In genomic region chr1:34103176-34103575, GRCm38 (mm10) we compare ENCODE assay signal across 12 mouse cellular contexts.
DNase-seq lines count a peak whose midpoint lies in the region; ATAC-seq and TF ChIP-seq lines count a peak whose summit lies in the region.
"Had no signal": no experiment of that assay in that cellular context is flagged by ENCODE, and none has a peak within 500 bp of the region (broad histone marks: within the 10 kb centered on the region; RNA-seq: fewer than 3 reads in every experiment).

No protein-coding gene starts in this region.

- in situ Hi-C loops in ES-E14 (cut with MboI; ENCODE audit: low sequenced_read_pairs in 2 of 2, unreplicated experiment in 2 of 2) = no loop called here

- no peak for TF ChIP-seq CTCF in gastrocnemius, adult 2 months (IDR thresholded peaks at IDR 0.05)

- 0 out of 2 replicates have a peak, but pooled peaks cover 2% of the 10 kb centered on the region for H3K9me3 ChIP-seq in kidney, embryonic 14.5 days (ENCODE audit: control insufficient read depth, low read length)
- H3K9me3 ChIP-seq in ES-E14 (ENCODE audit: control insufficient read depth, insufficient read depth, low read depth, low read length) = no peaks in the 10 kb centered on the region
- H3K9me3 ChIP-seq in limb, embryonic 10.5 days (replicated peaks) = no peaks in the 10 kb centered on the region

- H3K4me2 ChIP-seq in kidney, embryonic 14.5 days (replicated peaks; ENCODE audit: low read depth, low read length) = no peak overlapping the region

- no peaks in the 10 kb centered on the region for H3K36me3 ChIP-seq in kidney, embryonic 14.5 days (ENCODE audit: control insufficient read depth, insufficient read depth, low read length)
- H3K36me3 ChIP-seq in ES-E14 (ENCODE audit: control insufficient read depth, insufficient read depth, low read length, poor library complexity, severe bottlenecking) = peaks cover 2% of the 10 kb centered on the region; the same call in 1 of the 2 replicates
- H3K36me3 ChIP-seq in limb, embryonic 10.5 days = no peaks in the 10 kb centered on the region; the same call in 1 of the 2 replicates

- 76% methylated on average over 3 of the region's 3 CpGs for WGBS in kidney, embryonic 14.5 days
- 78% methylated on average over 3 of the region's 3 CpGs for WGBS in limb, embryonic 10.5 days

- intact Hi-C loops in gastrocnemius, adult 2 months (cut with DNase I) = no loop called here

- no peak for ATAC-seq in kidney, embryonic 14.5 days (ENCODE audit: low FRiP score, low TSS enrichment)
- ATAC-seq: CD4-positive, CD25-positive, alpha-beta regulatory T cell, adult 4 months had no signal

- H3K4me3 ChIP-seq in gastrocnemius, adult 2 months = no peak overlapping the region
- no peak overlapping the region for H3K4me3 ChIP-seq in kidney, embryonic 14.5 days (ENCODE audit: low read length)
- H3K4me3 ChIP-seq in ES-E14 (ENCODE audit: insufficient read depth in 1 of 2, low read depth in 1 of 2, low read length in 2 of 2, poor library complexity in 1 of 2, severe bottlenecking in 1 of 2) = peak overlapping the region; percentile 28 to 49
- H3K4me3 ChIP-seq in limb, embryonic 10.5 days = no peak overlapping the region

- H3K27me3 ChIP-seq in kidney, embryonic 14.5 days (ENCODE audit: control insufficient read depth, insufficient read depth, low read length) = no peaks in the 10 kb centered on the region
- H3K27me3 ChIP-seq in limb, embryonic 10.5 days (ENCODE audit: low read depth, poor library complexity, severe bottlenecking) = no peaks in the 10 kb centered on the region

- H3K9ac ChIP-seq in kidney, embryonic 14.5 days (ENCODE audit: low read depth, low read length) = no peak overlapping the region
- peak overlapping the region; percentile 44; the same call in 1 of the 2 replicates for H3K9ac ChIP-seq in ES-E14 (ENCODE audit: insufficient read depth, low read depth, low read length, poor library complexity, severe bottlenecking)

- H3K4me1 ChIP-seq in kidney, embryonic 14.5 days (ENCODE audit: control insufficient read depth, insufficient read depth, low read length) = peaks cover 26% of the 10 kb centered on the region
- peaks cover 10 to 20% of the 10 kb centered on the region in 2 experiments for H3K4me1 ChIP-seq in ES-E14 (ENCODE audit: control insufficient read depth in 2 of 2, insufficient read depth in 2 of 2, low read length in 2 of 2, poor library complexity in 1 of 2)
- H3K4me1 ChIP-seq in limb, embryonic 10.5 days = peaks cover 32% of the 10 kb centered on the region

- no peak for DNase-seq in gastrocnemius, adult 2 months
- DNase-seq in gastrocnemius, postnatal 4 days (ENCODE audit: low spot score in 2 of 2) = no peak
- DNase-seq in kidney, adult 18-20 months = no peak
- DNase-seq in ES-E14 (ENCODE audit: low read depth, low spot score) = peak; percentile 78
- DNase-seq in limb, embryonic 10.5 days (ENCODE audit: low spot score) = no peak
- DNase-seq in spleen, postnatal 36 days (ENCODE audit: low spot score in 2 of 2) = no peak
- no peak for DNase-seq in frontal cortex, adult 2 months (ENCODE audit: extremely low spot score in 1 of 2, low spot score in 1 of 2)
- DNase-seq: adrenal gland, postnatal 25 days; cerebellum, adult 9-11 months had no signal

- H3K27ac ChIP-seq in gastrocnemius, adult 2 months = peak overlapping the region; percentile 52; the same call in 1 of the 2 replicates
- H3K27ac ChIP-seq in kidney, embryonic 14.5 days (ENCODE audit: low read depth, low read length) = peak overlapping the region; percentile 51; the same call in 1 of the 2 replicates
- peak overlapping the region; percentile 94 for H3K27ac ChIP-seq in ES-E14 (ENCODE audit: insufficient read depth, low read depth, low read length, poor library complexity, severe bottlenecking)
- H3K27ac ChIP-seq in limb, embryonic 10.5 days = peak overlapping the region; percentile 40; the same call in 1 of the 2 replicates
- H3K27ac ChIP-seq: macrophage had no signal

TF ChIP-seq in ES-E14, 5 proteins besides CTCF, POLR2A, EP300 and RAD21:
- 0 out of 2 replicates have a peak, but pooled peaks have one; percentile 1 for TF ChIP-seq CHD2 (IDR thresholded peaks at IDR 0.05; ENCODE audit: low read depth, low read length)
- 0 out of 2 replicates have a peak, but pooled peaks have one; percentile 37 for TF ChIP-seq MAFK (IDR thresholded peaks at IDR 0.05; ENCODE audit: insufficient read depth, low read depth, low read length)
- TF ChIP-seq ZNF384 (IDR thresholded peaks at IDR 0.05; ENCODE audit: low read depth, low read length) = no peak

Comparison
In these comparisons a context has a peak if more than half of its experiments do, and no peak if none do; other contexts are left out.
1. H3K27ac ChIP-seq: peak in every context shown above with its lines; median percentile 94 in ES-E14; 52 in gastrocnemius, adult 2 months; 51 in kidney, embryonic 14.5 days; 40 in limb, embryonic 10.5 days.
2. H3K4me3 ChIP-seq: peak in ES-E14 (2 of 2); none in gastrocnemius, adult 2 months (single experiment), kidney, embryonic 14.5 days (single experiment) and limb, embryonic 10.5 days (single experiment).